Mouse (Mus musculus) MEL (cell line): ENCODE results near the gene Oprl1.

Source experiments
- BHLHE40 ChIP-seq: IDR thresholded peaks from 2 replicates; pipeline ENCODE4 v1.6.1; 2012; ENCODE audit warnings: low read depth, mild to moderate bottlenecking, inconsistent platforms, low read length, improper control_type of control experiment, borderline replicate concordance
- CHD1 ChIP-seq: IDR thresholded peaks from 2 replicates; pipeline ENCODE4 v1.6.1; 2012; ENCODE audit warnings: low read depth, mild to moderate bottlenecking, inconsistent platforms, low read length, improper control_type of control experiment
- CTCF ChIP-seq, 3 experiments: IDR thresholded peaks in 2 of 3; conservative IDR thresholded peaks in 1 of 3; 2 replicates each; pipeline ENCODE4 v1.5.1; 2011 to 2012; ENCODE audit warnings: low read length in 3 of 3, low read depth in 2 of 3, mild to moderate bottlenecking in 2 of 3, improper control_type of control experiment in 1 of 3, inconsistent platforms in 1 of 3, mixed read lengths in 1 of 3, moderate library complexity in 1 of 3; ENCODE audit not compliant: control insufficient read depth in 1 of 3, insufficient read depth in 1 of 3, poor library complexity in 1 of 3, severe bottlenecking in 1 of 3
- GATA1 ChIP-seq: IDR thresholded peaks from 2 replicates; pipeline ENCODE4 v1.6.1; 2011; ENCODE audit warnings: low read depth, low read length, improper control_type of control experiment
- HCFC1 ChIP-seq: IDR thresholded peaks from 2 replicates; pipeline ENCODE4 v1.6.1; 2012; ENCODE audit warnings: low read depth, mild to moderate bottlenecking, inconsistent platforms, low read length, improper control_type of control experiment, moderate library complexity
- KAT2A ChIP-seq: conservative IDR thresholded peaks from 2 replicates; pipeline ENCODE4 v1.6.1; 2012; ENCODE audit warnings: low read depth, low read length, improper control_type of control experiment, inconsistent platforms
- POLR2A ChIP-seq, 2 experiments: IDR thresholded peaks; 2 replicates each; pipeline ENCODE4 v1.6.1; 2011 to 2012; ENCODE audit warnings: low read length in 2 of 2, mild to moderate bottlenecking in 2 of 2, control low read depth in 1 of 2, improper control_type of control experiment in 1 of 2, low read depth in 1 of 2, moderate library complexity in 1 of 2; ENCODE audit not compliant: control insufficient read depth in 1 of 2, insufficient read depth in 1 of 2, poor library complexity in 1 of 2
- RAD21 ChIP-seq: IDR thresholded peaks from 2 replicates; pipeline ENCODE4 v1.6.1; 2011; ENCODE audit warnings: mild to moderate bottlenecking, low read depth, low read length, improper control_type of control experiment
- SIN3A ChIP-seq: IDR thresholded peaks from 2 replicates; pipeline ENCODE4 v1.6.1; 2012; ENCODE audit warnings: low read length, improper control_type of control experiment, inconsistent platforms
- USF1 ChIP-seq: IDR thresholded peaks from 2 replicates; pipeline ENCODE4 v1.6.1; 2014; ENCODE audit warnings: low read depth, mild to moderate bottlenecking, inconsistent platforms, low read length, improper control_type of control experiment, moderate library complexity
- ZC3H11A ChIP-seq: IDR thresholded peaks from 2 replicates; pipeline ENCODE4 v1.6.1; 2012; ENCODE audit warnings: low read depth, mild to moderate bottlenecking, inconsistent platforms, low read length, improper control_type of control experiment

- TF ChIP-seq KAT2A = no peak
- TF ChIP-seq USF1 = no peak
- no peak for TF ChIP-seq GATA1
- TF ChIP-seq HCFC1 = peak; percentile 62
- TF ChIP-seq CTCF (IDR thresholded peaks at IDR 0.05 in 2 of 3, conservative IDR thresholded peaks at IDR 0.05 in 1 of 3; ENCODE audit: control insufficient read depth in 1 of 3, insufficient read depth in 1 of 3, low read depth in 2 of 3, low read length in 3 of 3, poor library complexity in 1 of 3, severe bottlenecking in 1 of 3) = peak; percentile 88 to 100 (median 94)
- no peak for TF ChIP-seq POLR2A (IDR thresholded peaks at IDR 0.05; ENCODE audit: control insufficient read depth in 1 of 2, insufficient read depth in 1 of 2, low read depth in 1 of 2, low read length in 2 of 2, poor library complexity in 1 of 2)
- peak; percentile 96 for TF ChIP-seq RAD21
- no peak for TF ChIP-seq CHD1
- TF ChIP-seq ZC3H11A = peak; percentile 62
- peak; percentile 27; the same call in 1 of the 2 replicates for TF ChIP-seq BHLHE40
- 0 out of 2 replicates have a peak, but pooled peaks have one; percentile 48 for TF ChIP-seq SIN3A
These were observed 36.0 kb upstream of the Oprl1 start for GRCm38 (mm10) chr2:181678780-181679179.
